Mouse (Mus musculus): ENCODE measurements at regions not wholly inside any gene's neighbourhood (a gene's known extent, or its start where the extent isn't known, plus 50 kb on each side); places are given as distances from the start of the nearest gene placed in this dataset.

GRCm38 (mm10) chr5:50820674-50821073, 746.9 kb downstream of the Ppargc1a start:
- no peak for DNase-seq (ENCODE audit: low spot score)

DNA sequence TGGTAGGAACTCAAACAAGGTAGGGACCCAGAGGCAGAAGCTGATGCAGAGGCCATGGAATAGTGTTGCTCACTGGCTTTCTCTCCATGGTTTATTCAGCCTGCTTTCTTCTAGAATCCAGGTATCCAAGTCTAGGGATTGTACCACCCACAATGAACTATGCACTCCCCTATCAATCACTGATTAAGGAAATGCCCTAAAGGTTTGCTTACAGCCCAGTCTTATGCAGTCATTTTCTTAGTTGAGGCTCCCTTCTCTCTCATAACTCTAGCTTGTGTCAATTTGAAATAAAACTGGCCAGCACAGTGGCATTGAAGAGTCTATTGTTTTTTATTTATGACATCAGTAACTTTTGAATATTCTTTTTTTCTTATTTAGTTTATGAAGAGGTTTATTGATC, 747.6 kb downstream of the Ppargc1a start:
- DNase-seq (ENCODE audit: low spot score), result no peak

DNA sequence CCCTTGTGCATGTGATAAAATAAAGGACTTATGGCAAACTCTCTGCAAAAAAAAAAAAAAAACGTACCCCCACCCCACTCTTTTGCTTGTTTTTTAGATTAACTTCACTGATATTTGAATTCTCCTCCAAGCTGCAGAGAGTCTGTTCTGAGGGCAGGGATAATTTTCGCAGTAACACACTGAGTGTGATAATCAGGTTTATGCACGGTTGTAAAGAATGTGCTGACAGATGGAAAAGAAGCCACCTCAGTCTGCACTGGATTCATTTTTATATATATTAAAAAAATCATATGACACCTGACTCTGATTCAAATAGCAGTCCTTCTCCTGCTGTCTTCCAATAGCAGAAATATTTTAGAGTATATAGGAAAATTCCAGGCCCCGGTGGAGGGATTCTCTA, 736.5 kb upstream of the Adgra3 start:
- no peak for DNase-seq (ENCODE audit: low spot score)

DNA sequence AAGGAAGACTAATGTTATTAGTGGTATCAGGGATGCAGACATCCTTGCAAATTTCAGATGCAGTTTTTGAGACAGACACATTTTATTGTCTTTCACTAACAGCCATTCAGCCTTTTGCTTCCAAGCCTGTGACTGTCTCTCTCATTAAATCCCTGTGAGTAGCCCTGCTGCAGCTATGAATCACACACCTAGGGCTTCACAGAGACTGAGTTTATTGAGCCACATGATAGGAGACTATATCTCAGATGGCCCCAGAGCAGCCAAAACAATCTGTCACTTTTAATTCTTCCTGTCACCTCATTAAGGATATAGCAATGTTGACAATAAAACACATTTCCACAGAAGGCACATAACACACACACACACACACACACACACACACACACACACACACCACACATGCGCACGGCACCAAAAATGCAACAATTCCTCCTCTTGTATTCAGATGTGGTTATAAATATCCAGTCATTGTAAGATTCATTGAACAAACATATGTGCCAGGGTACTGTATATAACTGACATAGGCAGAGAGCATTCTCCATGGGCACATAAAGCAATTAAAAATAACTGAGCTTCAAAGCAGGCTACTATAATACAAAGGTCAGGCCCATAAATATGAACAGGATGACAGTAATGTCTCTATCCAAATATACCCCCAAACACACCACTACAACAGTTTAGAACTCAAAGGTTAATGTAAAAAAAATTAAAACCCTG, 735.8 kb upstream of the Adgra3 start:
- no peak for DNase-seq (ENCODE audit: low spot score)

- no peak for DNase-seq (ENCODE audit: low spot score)
These were observed 734.8 kb upstream of the Adgra3 start for GRCm38 (mm10) chr5:50793558-50793957.

- DNase-seq (ENCODE audit: low spot score), result no peak
These were observed 726.5 kb upstream of the Adgra3 start for GRCm38 (mm10) chr5:50785273-50785672.

DNA sequence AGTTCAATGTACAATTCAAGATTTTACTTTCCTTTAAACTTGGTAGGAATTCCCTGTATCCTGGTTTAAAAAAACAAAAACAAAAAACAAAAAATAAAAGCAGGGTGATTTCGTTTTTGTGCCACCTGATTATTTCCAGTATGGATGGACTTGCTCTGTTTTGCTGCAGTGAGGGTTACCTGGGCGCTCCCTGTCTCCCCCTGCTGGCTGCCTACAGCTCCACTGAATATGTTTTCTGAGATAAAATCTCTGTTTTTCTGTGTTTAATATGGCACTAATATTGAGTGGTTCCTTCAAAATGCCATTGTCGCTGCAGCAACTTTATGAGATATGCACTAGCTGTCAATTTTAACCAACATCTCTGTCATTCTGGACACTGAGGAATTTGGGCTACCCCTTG, 720.3 kb upstream of the Adgra3 start:
- DNase-seq (ENCODE audit: low spot score), result no peak

GRCm38 (mm10) chr5:50778221-50778620, 719.4 kb upstream of the Adgra3 start:
- DNase-seq (ENCODE audit: low spot score), result no peak

DNA sequence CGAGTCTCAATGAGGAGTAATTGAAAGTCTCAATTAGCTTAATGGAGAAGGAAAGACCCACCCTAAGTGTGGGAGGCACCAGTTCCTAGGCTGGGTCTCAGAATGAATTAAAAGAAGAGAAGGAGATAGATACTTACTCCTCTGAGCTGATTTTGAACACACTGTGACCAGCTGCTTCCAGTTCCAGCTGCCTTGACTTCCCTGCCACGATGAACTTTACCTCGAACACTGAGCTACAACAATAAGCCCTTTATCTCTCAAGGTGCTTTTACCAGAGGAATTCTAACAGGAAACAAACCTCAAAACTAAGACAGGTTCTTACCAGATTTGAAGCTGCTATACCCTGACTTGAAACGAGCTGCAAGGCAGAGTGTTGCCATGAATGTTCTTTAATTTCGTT, 703.5 kb upstream of the Adgra3 start:
- DNase-seq (ENCODE audit: low spot score), result no peak

DNA sequence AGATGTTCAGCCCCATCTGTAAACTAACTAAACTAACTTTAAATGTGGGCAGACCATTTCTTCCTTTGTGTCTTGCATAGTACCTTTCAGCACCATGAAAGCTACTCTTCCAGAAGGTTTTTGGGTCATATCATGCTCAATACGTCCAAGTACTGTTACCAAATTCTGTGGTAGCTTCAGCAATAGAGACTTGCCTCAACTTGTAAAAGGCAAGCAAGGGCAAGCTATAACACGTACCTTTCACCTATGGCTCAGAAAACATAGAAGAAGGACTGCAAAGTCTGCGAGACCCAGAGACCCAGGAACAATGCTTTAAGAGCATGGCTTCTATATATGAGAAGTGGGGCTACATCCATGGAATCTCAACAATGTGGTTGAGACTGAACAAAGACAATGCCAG, 701.6 kb upstream of the Adgra3 start:
- DNase-seq (ENCODE audit: low spot score), result no peak

DNA sequence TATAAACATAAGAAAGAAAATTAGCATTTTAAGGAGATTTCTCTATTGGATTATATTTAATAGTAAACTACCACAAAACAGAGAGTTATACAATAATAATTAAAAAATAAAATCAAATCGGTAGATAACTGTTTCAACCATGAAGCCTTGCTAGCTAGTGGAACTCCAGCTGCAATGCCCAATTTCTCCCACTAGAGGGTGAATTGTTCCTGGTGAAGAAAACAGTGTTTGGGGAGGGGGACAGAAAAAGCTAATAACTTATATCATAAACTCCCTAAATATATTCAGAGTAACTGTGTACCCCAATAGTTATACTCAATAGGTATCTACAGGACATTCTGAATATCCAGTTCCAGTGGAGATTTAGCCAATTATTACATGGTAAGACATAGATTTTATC, 694.0 kb upstream of the Adgra3 start:
- DNase-seq (ENCODE audit: low spot score), result peak; percentile 12

GRCm38 (mm10) chr5:50751358-50751757, 692.6 kb upstream of the Adgra3 start:
- no peak for DNase-seq (ENCODE audit: low spot score)

DNA sequence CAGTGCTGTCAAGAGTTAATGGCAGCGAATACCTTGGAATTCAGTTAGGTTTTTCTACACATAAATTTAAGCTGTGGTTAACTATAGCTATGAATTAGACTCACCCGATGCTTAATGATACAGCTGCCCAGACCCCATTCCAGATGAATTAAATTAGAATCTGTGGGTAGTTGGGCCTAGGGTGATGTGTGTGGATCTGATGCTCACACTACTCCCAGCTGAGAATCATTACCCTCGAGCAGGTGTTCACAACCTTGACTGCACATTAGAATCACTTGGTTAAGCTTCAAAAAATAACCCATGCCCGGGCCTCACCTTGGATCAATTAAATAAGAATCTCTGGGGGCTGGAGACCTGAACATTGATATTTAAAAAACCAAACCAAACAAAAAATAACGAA, 684.2 kb upstream of the Adgra3 start:
- no peak for DNase-seq (ENCODE audit: low spot score)

DNA sequence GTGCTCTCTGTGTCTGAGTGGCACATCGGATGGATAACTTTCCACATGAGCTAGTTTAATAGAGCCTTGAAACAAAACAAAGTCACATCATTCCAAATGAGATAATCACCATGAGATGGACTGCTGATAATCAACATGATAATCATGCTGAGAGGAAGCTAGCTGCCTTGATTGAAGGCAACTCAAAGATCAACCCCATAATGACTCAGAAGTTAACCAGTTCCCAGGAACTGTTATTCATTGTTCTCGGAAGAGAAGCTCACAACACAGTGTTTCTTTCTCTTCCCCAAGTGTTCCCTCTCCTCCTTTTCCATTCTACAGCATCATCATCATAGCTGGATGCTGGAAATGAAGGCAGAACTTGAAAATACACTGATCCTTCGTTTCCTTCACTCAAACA, 674.9 kb upstream of the Adgra3 start:
- DNase-seq (ENCODE audit: low spot score), result no peak

- DNase-seq (ENCODE audit: low spot score), result no peak
These were observed 669.7 kb upstream of the Adgra3 start for GRCm38 (mm10) chr5:50728337-50729003.

- no peak for DNase-seq (ENCODE audit: low spot score)
These were observed 648.3 kb upstream of the Adgra3 start for GRCm38 (mm10) chr5:50706945-50707663.

- DNase-seq (ENCODE audit: low spot score), result no peak
These were observed 639.3 kb upstream of the Adgra3 start for GRCm38 (mm10) chr5:50698084-50698483.

GRCm38 (mm10) chr5:50697588-50697987, 638.8 kb upstream of the Adgra3 start:
- DNase-seq (ENCODE audit: low spot score), result no peak

DNA sequence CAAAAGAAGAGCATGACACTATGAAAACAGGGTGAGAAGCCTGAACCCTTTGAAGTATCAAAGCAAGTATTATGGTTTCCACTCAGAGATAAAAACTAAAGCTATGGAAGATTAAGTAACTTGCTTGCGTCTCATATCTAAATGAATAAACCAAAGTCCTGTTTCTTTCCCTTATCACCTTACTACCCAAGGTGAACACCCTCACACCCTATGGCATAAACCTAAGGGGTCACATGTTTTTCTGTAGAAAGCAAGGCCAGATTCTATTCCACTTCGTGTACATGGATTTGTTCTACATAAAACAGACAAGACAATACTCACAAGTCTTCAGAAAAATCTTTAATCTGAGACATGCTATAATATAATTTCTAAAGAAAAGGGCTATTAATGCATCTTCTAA, 629.6 kb upstream of the Adgra3 start:
- DNase-seq (ENCODE audit: low spot score), result no peak

DNA sequence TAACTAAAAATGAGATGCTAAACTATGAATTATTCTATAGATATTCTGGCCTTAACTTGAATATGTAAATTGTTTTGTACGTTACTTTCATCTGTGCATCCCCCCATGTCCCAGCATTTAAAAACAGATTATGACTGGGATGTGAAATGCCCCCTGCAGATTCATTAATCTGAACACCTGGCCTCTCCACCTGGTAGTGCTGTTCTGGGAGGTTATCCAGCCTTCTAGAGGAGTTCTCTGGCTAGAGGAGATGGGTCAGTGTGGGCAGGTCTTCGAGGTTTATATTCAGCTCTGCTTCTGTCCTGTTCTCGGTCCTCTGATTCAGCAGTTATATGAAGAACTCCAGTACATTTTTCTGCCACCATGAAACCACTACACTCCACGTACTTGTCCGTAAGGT, 625.2 kb upstream of the Adgra3 start:
- no peak for DNase-seq (ENCODE audit: low spot score)

DNA sequence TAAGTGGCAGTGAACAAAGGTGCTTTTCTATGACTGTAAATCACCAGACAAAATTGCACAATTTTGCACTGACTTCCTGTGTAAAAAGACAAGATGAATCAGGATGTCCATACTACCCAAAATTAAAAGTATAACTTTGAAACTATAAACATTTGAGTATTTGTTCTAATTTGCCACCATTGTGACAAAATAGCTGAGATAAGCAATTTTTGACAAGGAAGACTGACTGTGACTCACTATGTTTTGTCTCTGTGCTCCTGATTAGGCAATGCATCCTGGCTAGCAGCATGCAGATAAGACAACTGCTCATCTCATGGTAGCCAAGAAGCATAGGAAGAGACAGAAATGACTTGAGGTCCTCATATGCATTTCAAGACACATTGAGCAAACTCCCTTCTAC, 577.7 kb upstream of the Adgra3 start:
- no peak for DNase-seq (ENCODE audit: low spot score)

GRCm38 (mm10) chr5:50626648-50627047, 567.8 kb upstream of the Adgra3 start:
- no peak for DNase-seq (ENCODE audit: low spot score)

- DNase-seq (ENCODE audit: low spot score), result no peak
These were observed 565.4 kb upstream of the Adgra3 start for GRCm38 (mm10) chr5:50624206-50624605.
